ENCODE assay signal across 9 mouse cellular contexts in the genomic region with DNA sequence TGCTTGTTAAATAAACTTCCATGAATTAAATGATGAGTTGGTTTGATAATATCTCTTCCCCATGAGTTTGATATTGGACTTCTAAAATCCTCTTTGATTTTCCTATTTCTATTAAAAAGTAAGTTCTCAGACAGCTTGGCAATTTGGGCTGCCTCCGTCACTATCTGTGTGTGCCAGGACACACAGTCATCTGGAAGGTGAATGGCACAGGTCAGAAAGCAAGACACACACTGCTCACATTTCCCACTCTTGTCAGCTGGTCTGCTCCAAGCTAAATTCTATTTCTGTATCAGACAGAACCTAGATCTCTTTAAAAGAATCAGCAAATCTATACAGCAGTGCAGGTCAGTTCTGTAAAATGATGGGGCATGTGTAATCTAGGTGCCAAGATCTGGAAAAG.
"Had no signal": no experiment of that assay in that cellular context is flagged by ENCODE, and none has a peak within 500 bp of the region (broad histone marks: within the 10 kb centered on the region; RNA-seq: fewer than 3 reads in every experiment).

No protein-coding gene starts in this region.

- DNase-seq: liver, postnatal 0 days; lung, adult 2 months; lung, postnatal 14 days; lung, postnatal 36 days; right cerebral cortex, postnatal 14 days; spleen, adult 18-20 months; thymus, adult 18-20 months; thymus, postnatal 14 days; thymus, postnatal 36 days had no signal
